Mouse (Mus musculus) stomach, embryonic 16.5 days (tissue): Measurements from ENCODE around the gene Slc25a39. TPM values are rescaled to one million over a fixed set of nuclear protein-coding genes. Genes with fewer than 3 reads are reported as not detected.
"Not testable (repeated sequence)": the region's sequence is repeated elsewhere in the genome, so short reads cannot be mapped to it uniquely, and the experiment has no call there.

ENCODE experiments used
- ATAC-seq: fragments of 200-750 bp; cut with Nextera tagmentation; 2 replicates; pipeline ENCODE4 v1.8.0; 2017; ENCODE audit warnings: moderate number of reproducible peaks, moderate TSS enrichment; ENCODE audit not compliant: insufficient read depth, low FRiP score
- H3K27ac ChIP-seq: fragments of 300-500 bp; sonication (generic); 2 replicates; pipeline ENCODE4 v1.5.1; 2014; ENCODE audit warnings: low read length
- H3K27me3 ChIP-seq: fragments of 300-500 bp; sonication (generic); 2 replicates; pipeline ENCODE4 v1.6.1; 2014; ENCODE audit warnings: low read length, control low read depth, mixed read lengths; ENCODE audit not compliant: control insufficient read depth, insufficient read depth
- H3K36me3 ChIP-seq: fragments of 300-500 bp; sonication (generic); 2 replicates; pipeline ENCODE4 v1.6.1; 2014; ENCODE audit warnings: low read length; ENCODE audit not compliant: control insufficient read depth, insufficient read depth
- H3K4me1 ChIP-seq: fragments of 300-500 bp; sonication (generic); 2 replicates; pipeline ENCODE4 v1.6.1; 2014; ENCODE audit warnings: low read length, control low read depth, mixed read lengths; ENCODE audit not compliant: control insufficient read depth, insufficient read depth
- H3K4me2 ChIP-seq: fragments of 300-500 bp; sonication (generic); 2 replicates; pipeline ENCODE4 v1.6.1; 2014; ENCODE audit warnings: low read depth, low read length, mixed read lengths
- H3K4me3 ChIP-seq: fragments of 300-500 bp; sonication (generic); replicated peaks from 2 replicates; pipeline ENCODE4 v1.5.1; 2014; ENCODE audit warnings: mild to moderate bottlenecking, low read length
- H3K9ac ChIP-seq: fragments of 300-500 bp; sonication (generic); 2 replicates; pipeline ENCODE4 v1.6.1; 2014; ENCODE audit warnings: low read length
- H3K9me3 ChIP-seq: fragments of 300-500 bp; sonication (generic); replicated peaks from 2 replicates; pipeline ENCODE4 v1.6.1; 2016; ENCODE audit warnings: low read length, control low read depth; ENCODE audit not compliant: control insufficient read depth
- WGBS: fragments of 180-500 bp; shearing (Covaris S2); extraction: QIAGEN DNeasy Blood & Tissue Kit; methylation state at CpG from one replicate; pipeline ENCODE4 v1.1.7; 2014; 5-methylcytosine and 5-hydroxymethylcytosine counted together
- polyA plus RNA-seq: library from polyadenylated mRNA; unstranded; fragments of >200 nt; fragmentation: Nextera tagmentation; extraction: Ambion mirVana; gene quantifications from 2 replicates; pipeline ENCODE4 v1.2.1, GENCODE M21; 2015

Gene Slc25a39
- polyA plus RNA-seq, 1 experiment from 2014 or later: 239 TPM

- no peak for ATAC-seq
- Histone ChIP-seq H3K9ac (no peak overlapping the region), H3K4me3 (no peak overlapping the region), H3K27ac (no peak overlapping the region), H3K4me2 (no peak overlapping the region), H3K4me1 (peaks cover 20% of the 10 kb centered on the region), H3K36me3 (no peaks in the 10 kb centered on the region), H3K9me3 (no peaks in the 10 kb centered on the region), H3K27me3 (no peaks in the 10 kb centered on the region)
- WGBS: 31% methylated on average over 2 of the region's 2 CpGs
Observed at GRCm38 (mm10) chr11:102373646-102374045, 34.1 kb downstream of the Slc25a39 start.

- Histone ChIP-seq H3K27ac (no peak overlapping the region), H3K4me1 (peaks cover 20% of the 10 kb centered on the region), H3K36me3 (no peaks in the 10 kb centered on the region), H3K4me2 (no peak overlapping the region), H3K9ac (no peak overlapping the region), H3K9me3 (no peaks in the 10 kb centered on the region), H3K27me3 (no peaks in the 10 kb centered on the region), H3K4me3 (no peak overlapping the region)
- WGBS: 46% methylated on average over 14 of the region's 14 CpGs
- ATAC-seq: no peak
Observed at GRCm38 (mm10) chr11:102372936-102373335, 34.8 kb downstream of the Slc25a39 start.

GRCm38 (mm10) chr11:102371926-102372685 lies 35.6 kb downstream of the Slc25a39 start:
- 86% methylated on average over 12 of the region's 12 CpGs for WGBS
- Histone ChIP-seq H3K27me3 (no peaks in the 10 kb centered on the region), H3K9me3 (no peaks in the 10 kb centered on the region), H3K4me3 (no peak overlapping the region), H3K9ac (no peak overlapping the region), H3K27ac (no peak overlapping the region), H3K4me2 (no peak overlapping the region), H3K4me1 (peaks cover 20% of the 10 kb centered on the region), H3K36me3 (no peaks in the 10 kb centered on the region)
- no peak for ATAC-seq

GRCm38 (mm10) chr11:102370285-102370684 lies 37.5 kb downstream of the Slc25a39 start:
- Histone ChIP-seq H3K36me3 (no peaks in the 10 kb centered on the region), H3K4me1 (peaks cover 6% of the 10 kb centered on the region), H3K27ac (no peak overlapping the region), H3K27me3 (no peaks in the 10 kb centered on the region), H3K9ac (no peak overlapping the region), H3K4me2 (no peak overlapping the region), H3K9me3 (no peaks in the 10 kb centered on the region), H3K4me3 (no peak overlapping the region)
- ATAC-seq: no peak
- 40% methylated on average over 7 of the region's 7 CpGs for WGBS

- no peaks in the 10 kb centered on the region for H3K36me3 ChIP-seq
- H3K9ac ChIP-seq: no peak overlapping the region
- H3K27me3 ChIP-seq: no peaks in the 10 kb centered on the region
- H3K4me3 ChIP-seq: no peak overlapping the region
- WGBS: 69% methylated on average over 4 of the region's 4 CpGs
- no peaks in the 10 kb centered on the region; the same call in 1 of the 2 replicates for H3K4me1 ChIP-seq
- no peak overlapping the region for H3K27ac ChIP-seq
- no peak for ATAC-seq
- no peak overlapping the region for H3K4me2 ChIP-seq
- H3K9me3 ChIP-seq: no peaks in the 10 kb centered on the region
Observed at GRCm38 (mm10) chr11:102369263-102369662, 38.5 kb downstream of the Slc25a39 start.

GRCm38 (mm10) chr11:102368347-102368746 lies 39.4 kb downstream of the Slc25a39 start:
- no peaks in the 10 kb centered on the region for H3K9me3 ChIP-seq
- WGBS: 81% methylated on average over 5 of the region's 5 CpGs
- ATAC-seq: no peak

GRCm38 (mm10) chr11:102367504-102368280 lies 40.1 kb downstream of the Slc25a39 start:
- no peak overlapping the region for H3K9ac ChIP-seq
- no peaks in the 10 kb centered on the region for H3K9me3 ChIP-seq
- H3K4me2 ChIP-seq: no peak overlapping the region
- no peaks in the 10 kb centered on the region for H3K36me3 ChIP-seq
- no peak overlapping the region for H3K4me3 ChIP-seq
- no peaks in the 10 kb centered on the region for H3K27me3 ChIP-seq
- ATAC-seq: no peak
- WGBS: 72% methylated on average over 9 of the region's 9 CpGs
- no peaks in the 10 kb centered on the region for H3K4me1 ChIP-seq
- H3K27ac ChIP-seq: no peak overlapping the region

More at GRCm38 (mm10) chr11:102368347-102368746, 39.4 kb downstream of the Slc25a39 start:
- no peak overlapping the region for H3K4me2 ChIP-seq
- H3K9ac ChIP-seq: no peak overlapping the region
- H3K27me3 ChIP-seq: no peaks in the 10 kb centered on the region
- H3K4me1 ChIP-seq: no peaks in the 10 kb centered on the region
- no peak overlapping the region for H3K27ac ChIP-seq
- no peaks in the 10 kb centered on the region for H3K36me3 ChIP-seq
- H3K4me3 ChIP-seq: no peak overlapping the region

GRCm38 (mm10) chr11:102366103-102366502 lies 41.6 kb downstream of the Slc25a39 start, which contains the start of gene Slc4a1:
Gene Slc4a1 (minus strand): TSS chr11:102366203.
- H3K36me3 ChIP-seq, H3K4me1 ChIP-seq, H3K27me3 ChIP-seq, H3K4me2 ChIP-seq, H3K9me3 ChIP-seq, ATAC-seq, H3K9ac ChIP-seq, H3K4me3 ChIP-seq, H3K27ac ChIP-seq: not testable (repeated sequence)
- 77% methylated on average over 8 of the region's 8 CpGs for WGBS

GRCm38 (mm10) chr11:102365699-102366098 lies 42.0 kb downstream of the Slc25a39 start:
- Histone ChIP-seq H3K4me2 (no peak overlapping the region), H3K27ac (no peak overlapping the region), H3K9ac (no peak overlapping the region), H3K4me3 (no peak overlapping the region), H3K4me1 (no peaks in the 10 kb centered on the region), H3K9me3 (no peaks in the 10 kb centered on the region), H3K27me3 (no peaks in the 10 kb centered on the region), H3K36me3 (no peaks in the 10 kb centered on the region)
- no peak for ATAC-seq
- 58% methylated on average over 4 of the region's 4 CpGs for WGBS
